Mouse (Mus musculus) lung, adult 2 months (tissue): ENCODE data around the gene Babam2.

Experiments
- CTCF ChIP-seq: fragments of 200-500 bp; IDR thresholded peaks from 2 replicates; pipeline ENCODE4 v1.5.1; 2011; ENCODE audit warnings: mild to moderate bottlenecking, low read length, control low read depth; ENCODE audit not compliant: insufficient read depth
- POLR2A ChIP-seq: fragments of 200-500 bp; IDR thresholded peaks from 2 replicates; pipeline ENCODE4 v1.6.1; 2011; ENCODE audit warnings: low read depth, mild to moderate bottlenecking, control low read depth, low read length, borderline replicate concordance; ENCODE audit errors: extremely low read depth

GRCm38 (mm10) chr5:31671137-31671536 lies 26.3 kb upstream of the Babam2 start:
- TF ChIP-seq POLR2A (no peak), CTCF (no peak)
